Mouse (Mus musculus) E14TG2a.4 (cell line): ENCODE measurements around the gene Aicda.

Experiments
- CTCF ChIP-seq: conservative IDR thresholded peaks from 2 replicates; pipeline ENCODE4 v1.5.1; 2014; ENCODE audit warnings: low read length
- NANOG ChIP-seq: IDR thresholded peaks from 2 replicates; pipeline ENCODE4 v1.6.1; 2014; ENCODE audit warnings: borderline replicate concordance, low read length, mixed read lengths
- POU5F1 ChIP-seq: IDR thresholded peaks from 2 replicates; pipeline ENCODE4 v1.6.1; 2014; ENCODE audit warnings: low read length, borderline replicate concordance

DNA sequence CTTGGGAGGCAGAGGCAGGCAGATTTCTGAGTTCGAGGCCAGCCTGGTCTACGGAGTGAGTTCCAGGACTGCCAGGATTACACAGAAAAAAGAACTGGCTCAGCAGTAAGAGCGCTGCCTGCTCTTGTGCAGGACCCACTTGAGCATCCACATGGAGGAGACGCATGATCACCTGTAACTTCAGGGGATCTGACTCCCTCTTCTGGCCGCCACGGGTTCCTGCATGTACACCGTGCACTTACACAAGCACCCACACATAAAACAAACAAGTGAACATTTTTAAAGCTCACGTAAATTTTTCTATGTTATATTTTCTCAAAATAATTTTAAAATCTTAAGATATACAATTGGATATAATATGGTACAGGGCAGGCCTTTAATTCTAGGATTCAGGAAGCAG is 51.9 kb downstream of the Aicda start:
- peak; percentile 74 for TF ChIP-seq CTCF
- no peak for TF ChIP-seq NANOG
- TF ChIP-seq POU5F1 = no peak
